Mouse (Mus musculus) kidney, embryonic 14.5 days (tissue): ENCODE results near the gene Spata2l. TPM values are rescaled to one million over a fixed set of nuclear protein-coding genes. Genes with fewer than 3 reads are reported as not detected.
"Not testable (repeated sequence)": the region's sequence is repeated elsewhere in the genome, so short reads cannot be mapped to it uniquely, and the experiment has no call there.

Experiments used
- ATAC-seq: fragments of 200-750 bp; cut with Nextera tagmentation; 2 replicates; pipeline ENCODE4 v1.8.0; 2017; ENCODE audit warnings: moderate number of reproducible peaks, mild to moderate bottlenecking, moderate TSS enrichment, moderate library complexity; ENCODE audit not compliant: low FRiP score, low TSS enrichment
- H3K27ac ChIP-seq: fragments of 300-500 bp; sonication (generic); 2 replicates; pipeline ENCODE4 v1.5.1; 2014; ENCODE audit warnings: low read depth, mild to moderate bottlenecking, low read length, moderate library complexity, mixed read lengths
- H3K27me3 ChIP-seq: fragments of 300-500 bp; sonication (generic); 2 replicates; pipeline ENCODE4 v1.6.1; 2014; ENCODE audit warnings: mild to moderate bottlenecking, low read length; ENCODE audit not compliant: control insufficient read depth, insufficient read depth
- H3K36me3 ChIP-seq: fragments of 300-500 bp; sonication (generic); 2 replicates; pipeline ENCODE4 v1.6.1; 2014; ENCODE audit warnings: low read length, mixed read lengths; ENCODE audit not compliant: control insufficient read depth, insufficient read depth
- H3K4me1 ChIP-seq: fragments of 300-500 bp; sonication (generic); 2 replicates; pipeline ENCODE4 v1.6.1; 2014; ENCODE audit warnings: low read length, mixed read lengths; ENCODE audit not compliant: control insufficient read depth, insufficient read depth
- H3K4me2 ChIP-seq: fragments of 300-500 bp; sonication (generic); replicated peaks from 2 replicates; pipeline ENCODE4 v1.6.1; 2014; ENCODE audit warnings: low read depth, mild to moderate bottlenecking, low read length
- H3K4me3 ChIP-seq: fragments of 300-500 bp; sonication (generic); 2 replicates; pipeline ENCODE4 v1.5.1; 2014; ENCODE audit warnings: mild to moderate bottlenecking, low read length
- H3K9ac ChIP-seq: fragments of 300-500 bp; sonication (generic); 2 replicates; pipeline ENCODE4 v1.6.1; 2014; ENCODE audit warnings: low read depth, mild to moderate bottlenecking, low read length, moderate library complexity
- H3K9me3 ChIP-seq: fragments of 300-500 bp; sonication (generic); 2 replicates; pipeline ENCODE4 v1.6.1; 2016; ENCODE audit warnings: low read length; ENCODE audit not compliant: control insufficient read depth
- WGBS: fragments of 180-500 bp; shearing (Covaris S2); extraction: QIAGEN DNeasy Blood & Tissue Kit; methylation state at CpG from one replicate; pipeline ENCODE4 v1.1.7; 2014; 5-methylcytosine and 5-hydroxymethylcytosine counted together
- polyA plus RNA-seq: library from polyadenylated mRNA; unstranded; fragments of >200 nt; fragmentation: Nextera tagmentation; extraction: Ambion mirVana; gene quantifications from 2 replicates; pipeline ENCODE4 v1.2.1, GENCODE M21; 2014

Gene Spata2l
- polyA plus RNA-seq, 1 experiment from 2014 or later, result 3.2 TPM

DNA sequence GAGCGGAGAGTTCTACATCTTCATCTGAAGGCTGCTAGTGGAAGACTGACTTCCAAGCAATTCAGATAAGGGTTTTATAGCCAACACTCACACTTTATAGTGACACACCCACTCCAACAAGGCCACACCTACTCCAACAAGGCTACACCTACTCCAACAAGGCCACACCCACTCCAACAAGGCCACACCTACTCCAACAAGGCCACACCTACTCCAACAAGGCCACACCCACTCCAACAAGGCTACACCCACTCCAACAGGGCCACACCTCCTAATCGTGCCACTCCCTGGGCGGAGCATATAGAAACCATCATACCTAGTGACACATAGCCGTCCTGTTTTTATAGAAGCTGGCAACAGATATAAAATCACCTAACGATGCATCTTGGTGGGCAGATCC is 39.0 kb downstream of the Spata2l start:
- H3K9me3 ChIP-seq, H3K9ac ChIP-seq, H3K4me3 ChIP-seq, H3K27ac ChIP-seq, H3K36me3 ChIP-seq, H3K27me3 ChIP-seq, H3K4me1 ChIP-seq, ATAC-seq, H3K4me2 ChIP-seq: not testable (repeated sequence)
- 74% methylated on average over 5 of the region's 5 CpGs for WGBS

DNA sequence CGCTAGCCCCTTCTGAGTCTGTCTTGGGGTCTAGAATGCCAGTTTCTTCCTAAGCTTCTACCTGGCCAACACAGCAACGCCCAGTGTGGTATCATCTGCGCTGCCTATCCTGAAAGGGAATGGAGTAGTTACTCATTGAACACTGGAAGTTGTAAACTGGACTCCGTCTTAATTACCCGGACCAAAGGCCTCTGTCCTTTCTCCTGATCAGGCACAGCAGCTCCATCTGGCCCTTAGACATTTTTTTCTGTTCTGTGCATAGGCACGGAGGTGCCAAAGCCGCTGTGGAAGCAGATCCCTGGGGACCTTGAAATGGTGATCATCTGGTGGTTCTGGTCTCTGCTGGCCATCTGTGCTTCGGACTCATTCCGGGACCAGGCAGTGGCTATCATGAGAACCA is 42.3 kb downstream of the Spata2l start:
- WGBS, result 87% methylated on average over 9 of the region's 9 CpGs
- Histone ChIP-seq H3K9me3 (no peaks in the 10 kb centered on the region), H3K4me3 (no peak overlapping the region), H3K27ac (no peak overlapping the region), H3K4me2 (no peak overlapping the region), H3K9ac (no peak overlapping the region), H3K4me1 (no peaks in the 10 kb centered on the region), H3K27me3 (no peaks in the 10 kb centered on the region), H3K36me3 (no peaks in the 10 kb centered on the region)
- no peak for ATAC-seq

DNA sequence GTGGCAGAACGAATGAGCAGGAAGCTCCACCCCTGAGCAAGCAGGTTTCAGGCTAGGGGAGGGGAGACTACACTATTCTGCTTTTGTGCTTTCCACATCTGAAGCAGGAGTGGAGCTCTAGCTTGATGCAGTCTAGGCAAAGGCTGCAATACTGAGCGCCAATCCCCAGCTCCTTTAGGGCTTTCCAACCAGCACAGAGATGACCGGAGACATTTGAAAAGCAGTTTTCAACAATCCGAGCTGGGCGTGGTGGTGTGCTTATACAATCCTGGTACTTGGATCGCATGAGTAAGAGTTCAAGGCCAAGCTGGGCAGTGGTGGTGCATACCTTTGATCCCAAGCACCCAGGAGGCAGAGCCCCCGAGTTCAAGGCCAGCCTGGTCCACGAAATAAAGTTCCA is 44.1 kb downstream of the Spata2l start:
- H3K4me2 ChIP-seq, result no peak overlapping the region
- H3K4me1 ChIP-seq, result 0 out of 2 replicates have a peak, but pooled peaks cover under 1% of the 10 kb centered on the region
- H3K9me3 ChIP-seq, result no peaks in the 10 kb centered on the region
- H3K9ac ChIP-seq, result no peak overlapping the region
- no peaks in the 10 kb centered on the region for H3K36me3 ChIP-seq
- WGBS, result 64% methylated on average over 7 of the region's 8 CpGs
- H3K4me3 ChIP-seq, result no peak overlapping the region
- no peak for ATAC-seq
- no peaks in the 10 kb centered on the region for H3K27me3 ChIP-seq
- H3K27ac ChIP-seq, result no peak overlapping the region

DNA sequence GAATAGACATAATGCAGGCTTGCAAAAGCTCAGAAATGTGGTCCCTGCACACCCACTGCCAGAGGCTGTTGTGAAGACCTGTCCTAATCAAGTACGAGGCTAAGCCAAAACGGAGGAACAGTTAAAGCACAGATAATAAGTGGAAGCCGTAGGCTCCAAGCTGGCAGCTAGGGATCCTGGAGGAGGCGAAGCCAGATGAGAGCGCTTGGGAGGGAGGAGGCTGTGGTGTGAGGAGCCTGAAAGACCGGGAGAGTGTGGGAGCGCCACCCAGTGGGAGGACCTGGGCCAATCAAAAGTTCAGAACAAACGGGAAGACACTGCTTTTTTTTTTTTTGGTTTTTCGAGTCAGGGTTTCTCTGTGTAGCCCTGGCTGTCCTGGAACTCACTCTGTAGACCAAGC is 45.4 kb downstream of the Spata2l start:
- Histone ChIP-seq H3K9ac (peak overlapping the region; percentile 12; the same call in 1 of the 2 replicates), H3K4me2 (peak overlapping the region; percentile 22; the same call in 1 of the 2 replicates), H3K36me3 (no peaks in the 10 kb centered on the region), H3K4me3 (no peak overlapping the region), H3K4me1 (peaks cover 10% of the 10 kb centered on the region), H3K27me3 (no peaks in the 10 kb centered on the region), H3K27ac (no peak overlapping the region), H3K9me3 (no peaks in the 10 kb centered on the region)
- peak; percentile 46 for ATAC-seq
- 2% methylated on average over 9 of the region's 9 CpGs for WGBS

DNA sequence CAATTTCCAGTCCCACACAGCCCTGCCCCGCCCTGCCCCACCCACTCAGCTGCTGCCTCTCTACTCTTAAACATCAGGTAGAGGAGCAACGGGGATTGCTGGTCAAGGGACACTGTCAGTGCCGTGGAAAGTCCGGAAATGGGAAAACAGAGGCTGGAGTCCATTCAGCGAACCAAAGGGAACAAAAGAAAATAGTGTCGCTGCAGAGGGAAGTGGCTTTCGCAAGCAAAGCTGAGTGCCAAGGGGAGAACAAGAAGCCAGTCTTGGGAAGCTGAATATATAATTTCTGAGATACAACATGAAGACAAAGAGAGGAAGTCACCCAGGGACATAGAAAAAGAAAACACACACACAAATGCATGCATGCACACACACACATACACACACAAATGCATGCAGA is 47.2 kb downstream of the Spata2l start:
- ATAC-seq, result no peak
- 72% methylated on average over 7 of the region's 7 CpGs for WGBS
- no peak overlapping the region for H3K4me2 ChIP-seq
- no peak overlapping the region for H3K4me3 ChIP-seq
- no peaks in the 10 kb centered on the region for H3K27me3 ChIP-seq
- H3K9me3 ChIP-seq, result no peaks in the 10 kb centered on the region
- peaks cover 13% of the 10 kb centered on the region for H3K4me1 ChIP-seq
- H3K9ac ChIP-seq, result no peak overlapping the region
- H3K36me3 ChIP-seq, result no peaks in the 10 kb centered on the region
- H3K27ac ChIP-seq, result no peak overlapping the region

DNA sequence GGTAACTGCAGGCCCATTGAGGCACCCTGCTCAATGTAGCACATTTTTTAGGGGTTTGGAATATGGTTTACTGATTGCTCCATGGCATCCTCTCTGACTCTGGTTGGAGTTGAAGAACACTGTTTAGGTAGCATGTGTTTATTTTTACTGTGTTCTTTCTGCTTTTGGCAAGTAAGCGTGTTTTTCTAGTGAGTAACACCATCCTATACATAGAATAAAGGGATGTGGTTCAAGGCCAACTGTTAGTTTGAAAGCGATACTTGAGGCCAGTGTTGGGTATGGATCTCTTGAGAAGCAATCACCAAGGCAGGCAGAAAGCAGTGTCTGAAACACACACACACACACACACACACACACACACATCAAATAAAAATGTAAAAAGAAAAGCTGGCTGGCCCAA is 48.0 kb downstream of the Spata2l start:
- Histone ChIP-seq H3K9me3 (no peaks in the 10 kb centered on the region), H3K27ac (no peak overlapping the region), H3K4me3 (no peak overlapping the region), H3K4me1 (peaks cover 13% of the 10 kb centered on the region), H3K4me2 (no peak overlapping the region), H3K9ac (no peak overlapping the region), H3K36me3 (no peaks in the 10 kb centered on the region), H3K27me3 (no peaks in the 10 kb centered on the region)
- no peak for ATAC-seq
- 87% methylated on average over 2 of the region's 2 CpGs for WGBS

DNA sequence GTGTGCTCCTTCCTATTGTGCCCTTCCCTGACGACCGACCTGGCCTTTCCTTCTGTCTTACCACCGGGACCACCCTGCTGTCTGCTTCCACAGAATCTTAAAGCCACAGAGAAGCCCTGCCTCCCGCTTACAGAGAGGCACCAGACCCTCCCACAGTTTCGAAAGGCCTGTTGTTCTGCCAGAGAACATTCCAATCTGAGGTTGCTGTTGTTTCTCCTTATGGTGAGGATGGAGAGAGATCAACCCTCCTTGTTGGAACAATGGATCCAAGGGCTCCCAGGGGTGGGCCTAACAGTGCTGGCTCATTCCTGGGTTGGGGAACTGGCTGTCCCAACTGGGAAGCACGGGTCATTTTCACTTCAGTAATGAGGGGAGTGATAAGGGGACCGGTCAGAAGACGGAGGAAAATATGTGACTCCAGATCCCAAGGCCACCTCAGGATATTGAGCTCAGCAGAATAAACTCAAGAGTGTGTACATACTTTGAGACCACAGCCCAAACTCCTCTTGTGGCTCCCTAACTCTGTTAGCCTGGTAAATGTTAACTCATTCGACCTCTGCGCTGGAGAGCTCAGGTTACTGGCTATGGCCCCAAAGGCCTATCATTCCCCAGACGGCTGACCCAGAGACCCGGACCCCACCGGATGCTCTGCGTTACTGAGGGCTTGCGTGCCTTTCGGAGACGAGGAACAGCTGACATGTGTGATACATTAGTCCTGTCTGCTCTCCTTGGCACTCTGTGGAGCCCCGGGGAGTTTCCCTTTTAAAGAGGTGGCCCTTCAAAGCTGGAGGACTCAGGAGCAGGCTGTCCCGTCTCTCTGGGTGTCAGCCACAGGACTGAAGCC is 50.2 kb downstream of the Spata2l start, which contains the start of gene Dpep1:
Dpep1 (plus strand) TSS at position 677 of the 844 bp plus-strand sequence.
- H3K4me3 ChIP-seq, result no peak within 1 kb of the TSS
- peak within 1 kb of the TSS; percentile 9; the same call in 1 of the 2 replicates for H3K27ac ChIP-seq
- no peaks in the 10 kb centered on the region for H3K9me3 ChIP-seq
- WGBS, result 16% methylated on average over 19 of the region's 19 CpGs
- H3K4me1 ChIP-seq, result peaks cover 13% of the 10 kb centered on the region
- no peak within 1 kb of the TSS for H3K9ac ChIP-seq
- no peaks in the 10 kb centered on the region for H3K27me3 ChIP-seq
- peak; percentile 39 for ATAC-seq
- no peaks in the 10 kb centered on the region for H3K36me3 ChIP-seq
- no peak within 1 kb of the TSS for H3K4me2 ChIP-seq

DNA sequence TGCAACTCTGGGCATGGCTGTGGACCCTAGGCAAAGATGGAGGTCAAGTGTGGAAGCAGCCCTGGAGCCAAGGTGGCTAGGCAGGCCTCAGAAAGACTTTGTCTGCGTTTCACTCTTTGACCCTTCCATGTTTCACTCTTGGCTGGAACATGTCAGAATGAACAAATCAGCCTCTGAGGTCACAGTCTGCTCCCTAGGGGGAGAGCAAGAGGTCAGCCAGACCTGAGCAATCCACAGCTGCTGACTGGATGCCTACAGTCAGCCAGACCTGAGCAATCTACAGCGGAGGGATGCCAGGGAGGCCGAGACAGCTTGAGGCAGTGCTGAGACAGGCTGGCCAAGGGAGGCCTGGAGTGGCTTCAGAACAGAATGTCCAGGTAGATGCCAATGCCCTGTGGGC is 54.6 kb downstream of the Spata2l start:
- no peak for ATAC-seq
- H3K4me1 ChIP-seq, result peaks cover 10% of the 10 kb centered on the region
- no peak overlapping the region for H3K9ac ChIP-seq
- H3K27ac ChIP-seq, result no peak overlapping the region
- no peaks in the 10 kb centered on the region for H3K27me3 ChIP-seq
- H3K36me3 ChIP-seq, result no peaks in the 10 kb centered on the region
- H3K4me2 ChIP-seq, result no peak overlapping the region
- no peak overlapping the region for H3K4me3 ChIP-seq
- peaks cover 5% of the 10 kb centered on the region; the same call in 1 of the 2 replicates for H3K9me3 ChIP-seq
- WGBS, result 55% methylated on average over 3 of the region's 3 CpGs
